Mouse (Mus musculus) kidney, adult 2 months (tissue): ENCODE data around the gene Wdr62. TPM values are rescaled to one million over a fixed set of nuclear protein-coding genes. Genes with fewer than 3 reads are reported as not detected.

Experiments used
- DNase-seq: peaks from one replicate; pipeline ENCODE4 v3.0.0; 2021
- H3K27ac ChIP-seq: fragments of 200-500 bp; 2 replicates; pipeline ENCODE4 v1.5.1; 2012; ENCODE audit warnings: low read depth, low read length, control low read depth, inconsistent platforms; ENCODE audit not compliant: insufficient read depth
- H3K27me3 ChIP-seq: fragments of 200-500 bp; replicated peaks from 2 replicates; pipeline ENCODE4 v1.6.1; 2012; ENCODE audit warnings: mild to moderate bottlenecking, moderate library complexity, low read length, inconsistent platforms; ENCODE audit not compliant: control insufficient read depth, insufficient read depth
- H3K36me3 ChIP-seq: fragments of 200-500 bp; 2 replicates; pipeline ENCODE4 v1.6.1; 2012; ENCODE audit warnings: mild to moderate bottlenecking, moderate library complexity, low read length, inconsistent platforms; ENCODE audit not compliant: control insufficient read depth, insufficient read depth
- H3K4me1 ChIP-seq: fragments of 200-500 bp; 2 replicates; pipeline ENCODE4 v1.6.1; 2011; ENCODE audit warnings: low read length; ENCODE audit not compliant: control insufficient read depth, insufficient read depth
- H3K4me3 ChIP-seq: fragments of 200-500 bp; 2 replicates; pipeline ENCODE4 v1.5.1; 2011; ENCODE audit warnings: mild to moderate bottlenecking, low read depth, low read length, control low read depth; ENCODE audit not compliant: insufficient read depth
- CTCF ChIP-seq: fragments of 200-500 bp; conservative IDR thresholded peaks from 2 replicates; pipeline ENCODE4 v1.5.1; 2011; ENCODE audit warnings: low read depth, mild to moderate bottlenecking, control low read depth, low read length, moderate library complexity, mixed read lengths; ENCODE audit not compliant: insufficient read depth, insufficient read length
- POLR2A ChIP-seq: fragments of 200-500 bp; IDR thresholded peaks from one replicate; pipeline ENCODE4 v1.6.1; 2011; ENCODE audit warnings: low read depth, low read length, control low read depth
- WGBS: fragments of 180-500 bp; shearing (Covaris S2); methylation state at CpG from one replicate; pipeline ENCODE4 v1.1.7; 2018; 5-methylcytosine and 5-hydroxymethylcytosine counted together
- polyA plus RNA-seq: library from polyadenylated mRNA; depleted of rRNA; stranded (reverse); fragments of >200 nt; gene quantifications from 2 replicates; pipeline ENCODE4 v1.2.3, GENCODE M21; 2012

Wdr62 gene
- polyA plus RNA-seq, 1 experiment, result 5.8 TPM

- no peaks in the 10 kb centered on the region for H3K27me3 ChIP-seq
- WGBS, result 20% methylated on average over 9 of the region's 9 CpGs
- H3K36me3 ChIP-seq, result no peaks in the 10 kb centered on the region
- no peak for TF ChIP-seq CTCF
- TF ChIP-seq POLR2A, result no peak
- peaks cover 10% of the 10 kb centered on the region; the same call in 1 of the 2 replicates for H3K4me1 ChIP-seq
- DNase-seq, result peak; percentile 65
- H3K4me3 ChIP-seq, result peak within 1 kb of the TSS; percentile 64
- peak within 1 kb of the TSS; percentile 92 for H3K27ac ChIP-seq
These were observed 34.5 kb upstream of the Wdr62 start, which contains the start of gene Syne4 for GRCm38 (mm10) chr7:30314721-30315155. Gene Syne4 (plus strand): TSS chr7:30314807.

- Histone ChIP-seq H3K27ac (peak overlapping the region; percentile 92), H3K36me3 (no peaks in the 10 kb centered on the region), H3K4me3 (peak overlapping the region; percentile 64), H3K4me1 (peaks cover 10% of the 10 kb centered on the region; the same call in 1 of the 2 replicates), H3K27me3 (no peaks in the 10 kb centered on the region)
- TF ChIP-seq CTCF (no peak), POLR2A (peak; percentile 65)
- DNase-seq, result peak; percentile 89
- 35% methylated on average over 27 of the region's 27 CpGs for WGBS
These were observed 33.6 kb upstream of the Wdr62 start for GRCm38 (mm10) chr7:30313666-30314320.

GRCm38 (mm10) chr7:30310136-30310535, 29.9 kb upstream of the Wdr62 start:
- 61% methylated on average over 12 of the region's 12 CpGs for WGBS
- Histone ChIP-seq H3K4me3 (no peak overlapping the region), H3K27me3 (no peaks in the 10 kb centered on the region), H3K27ac (peak overlapping the region; percentile 28; the same call in 1 of the 2 replicates), H3K36me3 (no peaks in the 10 kb centered on the region), H3K4me1 (no peaks in the 10 kb centered on the region; the same call in 1 of the 2 replicates)
- TF ChIP-seq POLR2A, result peak; percentile 87
- TF ChIP-seq CTCF, result no peak
- peak; percentile 60 for DNase-seq

- Histone ChIP-seq H3K36me3 (no peaks in the 10 kb centered on the region), H3K27ac (peak overlapping the region; percentile 28; the same call in 1 of the 2 replicates), H3K4me1 (no peaks in the 10 kb centered on the region; the same call in 1 of the 2 replicates), H3K27me3 (no peaks in the 10 kb centered on the region), H3K4me3 (peak overlapping the region; percentile 59)
- peak; percentile 46 for TF ChIP-seq POLR2A
- TF ChIP-seq CTCF, result no peak
- 45% methylated on average over 15 of the region's 15 CpGs for WGBS
- peak; percentile 52 for DNase-seq
These were observed 29.3 kb upstream of the Wdr62 start for GRCm38 (mm10) chr7:30309395-30310129.

- WGBS, result 4% methylated on average over 27 of the region's 27 CpGs
- TF ChIP-seq POLR2A, result peak; percentile 97
- TF ChIP-seq CTCF, result no peak
- Histone ChIP-seq H3K4me1 (no peaks in the 10 kb centered on the region; the same call in 1 of the 2 replicates), H3K27ac (peak within 1 kb of the TSS; percentile 91), H3K27me3 (no peaks in the 10 kb centered on the region), H3K4me3 (peak within 1 kb of the TSS; percentile 59), H3K36me3 (no peaks in the 10 kb centered on the region)
- peak; percentile 98 for DNase-seq
These were observed 28.1 kb upstream of the Wdr62 start, which contains the start of gene Alkbh6 for GRCm38 (mm10) chr7:30308076-30309005. Gene Alkbh6 (plus strand): TSS chr7:30308717.

- Histone ChIP-seq H3K4me1 (no peaks in the 10 kb centered on the region; the same call in 1 of the 2 replicates), H3K4me3 (no peak overlapping the region), H3K27ac (no peak overlapping the region), H3K36me3 (no peaks in the 10 kb centered on the region), H3K27me3 (no peaks in the 10 kb centered on the region)
- DNase-seq, result no peak
- peak; percentile 63 for TF ChIP-seq CTCF
- TF ChIP-seq POLR2A, result no peak
- 86% methylated on average over 16 of the region's 16 CpGs for WGBS
These were observed 26.0 kb upstream of the Wdr62 start for GRCm38 (mm10) chr7:30306083-30306779.
